Mouse (Mus musculus) kidney, adult 2 months (tissue): Measurements from ENCODE around the gene Sec23a. TPM values are rescaled to one million over a fixed set of nuclear protein-coding genes. Genes with fewer than 3 reads are reported as not detected.

ENCODE experiments used
- DNase-seq: peaks from one replicate; pipeline ENCODE4 v3.0.0; 2021
- H3K27ac ChIP-seq: fragments of 200-500 bp; 2 replicates; pipeline ENCODE4 v1.5.1; 2012; ENCODE audit warnings: low read depth, low read length, control low read depth, inconsistent platforms; ENCODE audit not compliant: insufficient read depth
- H3K27me3 ChIP-seq: fragments of 200-500 bp; replicated peaks from 2 replicates; pipeline ENCODE4 v1.6.1; 2012; ENCODE audit warnings: mild to moderate bottlenecking, moderate library complexity, low read length, inconsistent platforms; ENCODE audit not compliant: control insufficient read depth, insufficient read depth
- H3K36me3 ChIP-seq: fragments of 200-500 bp; 2 replicates; pipeline ENCODE4 v1.6.1; 2012; ENCODE audit warnings: mild to moderate bottlenecking, moderate library complexity, low read length, inconsistent platforms; ENCODE audit not compliant: control insufficient read depth, insufficient read depth
- H3K4me1 ChIP-seq: fragments of 200-500 bp; 2 replicates; pipeline ENCODE4 v1.6.1; 2011; ENCODE audit warnings: low read length; ENCODE audit not compliant: control insufficient read depth, insufficient read depth
- H3K4me3 ChIP-seq: fragments of 200-500 bp; 2 replicates; pipeline ENCODE4 v1.5.1; 2011; ENCODE audit warnings: mild to moderate bottlenecking, low read depth, low read length, control low read depth; ENCODE audit not compliant: insufficient read depth
- CTCF ChIP-seq: fragments of 200-500 bp; conservative IDR thresholded peaks from 2 replicates; pipeline ENCODE4 v1.5.1; 2011; ENCODE audit warnings: low read depth, mild to moderate bottlenecking, control low read depth, low read length, moderate library complexity, mixed read lengths; ENCODE audit not compliant: insufficient read depth, insufficient read length
- POLR2A ChIP-seq: fragments of 200-500 bp; IDR thresholded peaks from one replicate; pipeline ENCODE4 v1.6.1; 2011; ENCODE audit warnings: low read depth, low read length, control low read depth
- WGBS: fragments of 180-500 bp; shearing (Covaris S2); methylation state at CpG from one replicate; pipeline ENCODE4 v1.1.7; 2018; 5-methylcytosine and 5-hydroxymethylcytosine counted together
- polyA plus RNA-seq: library from polyadenylated mRNA; depleted of rRNA; stranded (reverse); fragments of >200 nt; gene quantifications from 2 replicates; pipeline ENCODE4 v1.2.3, GENCODE M21; 2012

Sec23a gene
- polyA plus RNA-seq, 1 experiment: 13.2 TPM

DNA sequence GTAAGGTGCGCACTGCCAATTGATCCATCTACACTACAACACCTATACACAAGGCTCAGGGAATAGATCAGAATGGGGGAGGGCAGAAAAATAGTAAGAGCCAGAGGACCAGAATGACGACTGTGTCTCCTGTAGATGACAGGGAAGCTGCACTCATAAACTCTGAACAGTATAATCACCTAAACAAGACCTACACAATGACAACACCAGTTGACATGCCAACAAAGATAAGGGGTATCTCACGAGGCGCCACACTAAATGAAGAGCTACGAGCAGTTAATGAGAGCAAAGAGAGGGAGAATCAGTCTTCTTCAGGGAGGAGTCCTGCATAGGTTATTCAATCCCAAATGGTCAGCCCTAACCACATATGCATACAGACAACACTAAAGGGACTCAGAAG is 41.3 kb upstream of the Sec23a start:
- no peak overlapping the region for H3K4me3 ChIP-seq
- H3K27ac ChIP-seq: no peak overlapping the region
- no peak for DNase-seq
- H3K27me3 ChIP-seq: no peaks in the 10 kb centered on the region
- TF ChIP-seq POLR2A (no peak), CTCF (no peak)
- 91% methylated on average over 5 of the region's 5 CpGs for WGBS
- H3K36me3 ChIP-seq: no peaks in the 10 kb centered on the region; the same call in 1 of the 2 replicates
- no peaks in the 10 kb centered on the region for H3K4me1 ChIP-seq

DNA sequence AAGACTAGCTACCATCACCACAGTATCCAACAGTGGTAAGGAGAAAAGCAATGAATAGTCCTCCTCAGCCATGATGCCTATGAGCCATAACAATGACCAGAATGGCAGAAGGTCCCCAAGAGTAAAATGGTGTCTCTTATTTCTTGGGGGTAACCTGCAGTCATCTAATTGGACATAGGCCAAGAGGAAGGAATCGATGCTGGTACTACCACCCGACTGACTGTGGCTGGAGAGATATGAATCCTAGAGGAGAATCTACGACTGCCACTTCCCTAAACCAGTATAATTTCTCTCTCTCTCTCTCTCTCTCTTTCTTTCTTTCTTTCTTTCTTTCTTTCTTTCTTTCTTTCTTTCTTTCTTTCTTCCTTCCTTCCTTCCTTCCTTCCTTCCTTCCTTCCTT is 40.7 kb upstream of the Sec23a start:
- DNase-seq: no peak
- H3K4me1 ChIP-seq: no peaks in the 10 kb centered on the region
- no peak for TF ChIP-seq CTCF
- no peak for TF ChIP-seq POLR2A
- H3K27ac ChIP-seq: no peak overlapping the region
- no peak overlapping the region for H3K4me3 ChIP-seq
- H3K27me3 ChIP-seq: no peaks in the 10 kb centered on the region
- peaks cover 2% of the 10 kb centered on the region for H3K36me3 ChIP-seq
- 87% methylated on average over 3 of the region's 3 CpGs for WGBS

DNA sequence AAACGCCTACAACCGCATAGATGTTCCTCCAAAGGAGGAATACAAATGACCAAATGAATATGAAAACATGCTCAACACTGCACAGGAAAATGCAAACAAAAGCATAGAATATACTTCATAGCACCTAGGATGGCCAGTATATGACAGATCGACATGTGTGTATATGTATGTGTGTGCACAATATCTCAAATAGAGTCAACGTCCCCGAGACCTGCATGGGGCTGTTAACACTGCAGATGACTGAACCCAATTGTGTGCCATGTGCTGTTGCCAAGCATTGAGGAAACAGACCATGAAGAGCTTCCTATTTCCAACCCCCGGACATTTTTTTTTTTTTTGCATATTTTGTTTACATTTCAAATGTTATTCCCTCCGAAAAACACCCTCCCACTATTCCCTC is 29.0 kb upstream of the Sec23a start:
- WGBS: 37% methylated on average over 7 of the region's 7 CpGs
- Histone ChIP-seq H3K4me1 (no peaks in the 10 kb centered on the region), H3K36me3 (no peaks in the 10 kb centered on the region; the same call in 1 of the 2 replicates), H3K27ac (no peak overlapping the region), H3K4me3 (no peak overlapping the region), H3K27me3 (no peaks in the 10 kb centered on the region)
- TF ChIP-seq POLR2A: no peak
- no peak for TF ChIP-seq CTCF
- DNase-seq: no peak

DNA sequence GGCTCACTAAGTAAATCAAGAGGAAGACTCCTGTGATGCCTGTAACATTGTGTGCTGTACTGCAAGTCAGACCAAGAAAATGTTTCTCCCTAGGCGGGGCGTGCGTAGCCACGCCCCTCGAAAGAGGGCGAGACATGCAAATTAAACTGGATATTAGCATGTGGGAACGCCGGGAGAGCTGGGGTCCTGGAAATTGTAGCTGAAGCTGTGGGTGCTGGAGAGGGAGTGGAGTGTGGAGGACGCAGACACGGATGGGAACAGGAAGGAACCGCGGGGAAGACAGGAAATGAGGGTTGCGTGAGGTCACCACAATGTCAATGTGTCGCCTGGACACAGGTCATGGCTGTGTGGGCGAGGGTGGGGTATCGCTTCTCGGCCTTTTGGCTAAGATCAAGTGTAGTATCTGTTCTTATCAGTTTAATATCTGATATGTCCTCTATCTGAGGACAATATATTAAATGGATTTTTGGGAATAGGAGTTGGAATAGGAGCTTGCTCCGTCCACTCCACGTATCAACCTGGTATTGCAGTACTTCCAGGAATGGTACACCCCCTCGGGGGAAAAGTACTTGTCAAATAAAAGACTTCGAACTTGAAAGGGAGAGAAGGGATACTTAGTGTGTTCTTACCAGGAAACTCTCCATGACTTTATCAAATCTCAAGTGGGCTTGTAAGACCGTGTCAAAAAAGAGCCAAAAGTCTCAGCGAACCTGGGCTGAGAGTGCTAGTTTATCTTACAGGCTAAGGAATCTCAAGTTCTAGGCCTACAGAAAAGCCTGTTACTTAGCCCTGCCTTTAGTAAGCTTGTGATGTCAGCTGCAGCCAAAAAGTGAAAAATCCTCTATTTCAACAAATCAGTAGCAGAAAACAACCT is 28.4 kb upstream of the Sec23a start:
- Histone ChIP-seq H3K27me3 (no peaks in the 10 kb centered on the region), H3K4me1 (no peaks in the 10 kb centered on the region), H3K27ac (peak overlapping the region; percentile 69), H3K4me3 (peak overlapping the region; percentile 11; the same call in 1 of the 2 replicates), H3K36me3 (no peaks in the 10 kb centered on the region; the same call in 1 of the 2 replicates)
- TF ChIP-seq CTCF (no peak), POLR2A (peak; percentile 52)
- DNase-seq: peak; percentile 48
- WGBS: 16% methylated on average over 23 of the region's 23 CpGs

DNA sequence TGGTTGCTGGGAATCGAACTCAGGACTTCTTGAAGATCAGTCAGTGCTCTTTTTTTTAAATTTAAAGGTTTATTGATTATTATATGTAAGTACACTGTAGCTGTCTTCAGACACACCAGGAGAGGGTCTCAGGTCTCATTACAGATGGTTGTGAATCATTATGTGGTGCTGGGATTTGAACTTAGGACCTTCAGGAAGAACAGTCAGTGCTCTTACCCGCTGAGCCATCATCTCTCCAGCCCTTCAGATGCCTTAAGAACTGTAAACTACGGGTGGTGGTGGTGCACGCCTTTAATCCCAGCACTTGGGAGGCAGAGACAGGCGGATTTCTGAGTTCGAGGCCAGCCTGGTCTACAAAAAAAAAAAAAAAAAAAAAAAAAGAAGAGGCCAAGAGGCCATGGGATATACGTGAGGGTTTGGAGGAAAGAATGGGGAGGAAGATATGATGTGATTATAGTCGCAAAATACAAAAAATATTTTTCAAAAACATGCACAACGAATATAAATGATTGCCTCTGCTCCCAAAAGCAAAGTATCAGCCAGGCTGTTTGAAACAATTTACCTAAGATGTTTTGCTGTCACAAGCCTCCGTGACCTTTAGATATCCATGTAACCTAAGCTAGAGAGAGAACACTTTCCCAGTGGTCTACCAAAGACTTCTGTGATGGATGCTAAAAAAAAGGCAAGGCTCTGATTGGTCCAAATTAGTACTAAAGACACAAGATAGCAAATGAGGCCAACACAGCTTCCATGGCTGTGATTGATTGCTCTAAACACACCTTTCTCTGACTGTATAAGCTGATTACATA is 27.5 kb upstream of the Sec23a start:
- no peaks in the 10 kb centered on the region for H3K4me1 ChIP-seq
- no peak for TF ChIP-seq CTCF
- no peak for TF ChIP-seq POLR2A
- DNase-seq: no peak
- no peaks in the 10 kb centered on the region; the same call in 1 of the 2 replicates for H3K36me3 ChIP-seq
- H3K27ac ChIP-seq: no peak overlapping the region
- H3K27me3 ChIP-seq: no peaks in the 10 kb centered on the region
- WGBS: 75% methylated on average over 10 of the region's 10 CpGs
- no peak overlapping the region for H3K4me3 ChIP-seq

DNA sequence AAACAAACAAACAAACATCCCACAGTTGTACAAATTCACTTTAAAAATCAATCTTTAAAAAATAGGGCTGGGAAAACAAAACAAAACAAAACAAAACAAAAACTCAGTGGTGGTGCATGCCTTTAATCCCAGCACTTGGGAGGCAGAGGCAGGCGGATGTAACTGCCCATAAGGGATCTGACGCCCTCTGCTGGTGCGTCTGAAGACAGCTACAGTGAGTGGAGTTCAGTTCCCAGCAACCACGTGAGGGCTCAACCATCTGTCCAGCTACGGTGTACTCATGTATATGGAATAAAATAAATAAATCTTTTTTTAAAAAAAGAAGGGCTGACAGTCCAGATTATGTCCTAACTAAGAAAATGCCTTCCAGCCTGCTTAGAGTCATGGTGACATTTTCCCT is 20.3 kb upstream of the Sec23a start:
- WGBS: 65% methylated on average over 5 of the region's 5 CpGs
- DNase-seq: peak; percentile 16
- H3K4me1 ChIP-seq: no peaks in the 10 kb centered on the region
- H3K27ac ChIP-seq: no peak overlapping the region
- TF ChIP-seq CTCF (peak; percentile 62), POLR2A (no peak)
- H3K36me3 ChIP-seq: peaks cover 2% of the 10 kb centered on the region; the same call in 1 of the 2 replicates
- no peaks in the 10 kb centered on the region for H3K27me3 ChIP-seq
- H3K4me3 ChIP-seq: no peak overlapping the region

DNA sequence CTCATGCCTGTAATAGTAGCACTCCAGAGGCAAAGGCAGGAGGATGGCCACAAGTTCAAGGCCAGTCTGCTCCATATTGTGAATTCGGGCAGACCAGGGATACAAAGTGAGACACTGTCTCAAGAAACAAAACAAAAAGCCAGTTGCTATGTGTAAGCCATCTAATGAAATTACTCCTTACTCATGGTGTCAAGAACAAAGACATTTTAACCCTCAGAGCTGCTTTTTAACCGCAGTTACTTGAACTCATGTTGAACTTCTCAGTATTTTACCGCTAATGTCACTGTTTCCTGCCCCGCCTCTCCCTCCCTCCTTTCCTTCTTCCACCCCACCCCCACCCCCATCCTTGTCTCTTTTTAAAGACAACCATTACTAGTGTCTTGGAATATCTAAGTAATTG is 9.5 kb upstream of the Sec23a start:
- no peaks in the 10 kb centered on the region for H3K27me3 ChIP-seq
- no peak overlapping the region for H3K4me3 ChIP-seq
- TF ChIP-seq CTCF (no peak), POLR2A (no peak)
- H3K4me1 ChIP-seq: no peaks in the 10 kb centered on the region
- no peak for DNase-seq
- H3K27ac ChIP-seq: no peak overlapping the region
- 64% methylated on average over 4 of the region's 4 CpGs for WGBS
- no peaks in the 10 kb centered on the region; the same call in 1 of the 2 replicates for H3K36me3 ChIP-seq
